Mouse (Mus musculus) midbrain, embryonic 10.5 days (tissue): Measurements from ENCODE around the gene Zfp511. TPM values are rescaled to one million over a fixed set of nuclear protein-coding genes. Genes with fewer than 3 reads are reported as not detected.

ENCODE experiments used
- DNase-seq: peaks from one replicate; pipeline ENCODE4 v3.0.0-alpha.2; 2017; ENCODE audit warnings: low spot score
- H3K27ac ChIP-seq: fragments of 300-500 bp; sonication (generic); replicated peaks from 2 replicates; pipeline ENCODE4 v1.5.1; 2016; ENCODE audit warnings: mild to moderate bottlenecking
- H3K27me3 ChIP-seq: fragments of 300-500 bp; sonication (generic); 2 replicates; pipeline ENCODE4 v1.6.1; 2016; ENCODE audit warnings: low read depth, mild to moderate bottlenecking; ENCODE audit not compliant: poor library complexity, severe bottlenecking
- H3K36me3 ChIP-seq: fragments of 300-500 bp; sonication (generic); 2 replicates; pipeline ENCODE4 v1.6.1; 2016; ENCODE audit warnings: mild to moderate bottlenecking, moderate library complexity
- H3K4me1 ChIP-seq: fragments of 300-500 bp; sonication (generic); 2 replicates; pipeline ENCODE4 v1.6.1; 2016
- H3K4me3 ChIP-seq: fragments of 300-500 bp; sonication (generic); 2 replicates; pipeline ENCODE4 v1.5.1; 2016; ENCODE audit warnings: mild to moderate bottlenecking, moderate library complexity
- H3K9me3 ChIP-seq: fragments of 300-500 bp; sonication (generic); replicated peaks from 2 replicates; pipeline ENCODE4 v1.6.1; 2016; ENCODE audit warnings: mild to moderate bottlenecking
- WGBS: fragments of 180-500 bp; shearing (Covaris S2); methylation state at CpG from one replicate; pipeline ENCODE4 v1.1.7; 2016; 5-methylcytosine and 5-hydroxymethylcytosine counted together
- microRNA-seq: library from miRNA; unstranded; fragments of <30 nt; microRNA quantifications from one replicate; pipeline ENCODE4, GENCODE M21; 2017
- polyA plus RNA-seq: library from polyadenylated mRNA; unstranded; fragments of >200 nt; fragmentation: Nextera tagmentation; extraction: Ambion mirVana; gene quantifications from 2 replicates; pipeline ENCODE4 v1.2.1, GENCODE M21; 2016

The Zfp511 gene
- polyA plus RNA-seq, 1 experiment from 2014 or later = 43.8 TPM

- no peaks in the 10 kb centered on the region for H3K36me3 ChIP-seq
- peaks cover 35% of the 10 kb centered on the region for H3K4me1 ChIP-seq
- H3K27me3 ChIP-seq = peaks cover 53% of the 10 kb centered on the region
- no peaks in the 10 kb centered on the region for H3K9me3 ChIP-seq
- DNase-seq = no peak
- peak overlapping the region; percentile 49 for H3K4me3 ChIP-seq
- 14% methylated on average over 20 of the region's 20 CpGs for WGBS
- 0 out of 2 replicates have a peak overlapping the region, but pooled peaks have one; percentile 1 for H3K27ac ChIP-seq
Observed at GRCm38 (mm10) chr7:140081408-140082241, 45.4 kb downstream of the Zfp511 start.

GRCm38 (mm10) chr7:140082242-140082678, 46.1 kb downstream of the Zfp511 start, which contains the start of gene Caly:
TSS of gene Caly (minus strand) at chr7:140082548.
- H3K4me1 ChIP-seq = peaks cover 35% of the 10 kb centered on the region
- DNase-seq = peak; percentile 81
- peaks cover 53% of the 10 kb centered on the region for H3K27me3 ChIP-seq
- H3K36me3 ChIP-seq = no peaks in the 10 kb centered on the region
- 0 out of 2 replicates have a peak within 1 kb of the TSS, but pooled peaks have one; percentile 1 for H3K27ac ChIP-seq
- WGBS = 6% methylated on average over 18 of the region's 18 CpGs
- H3K4me3 ChIP-seq = peak within 1 kb of the TSS; percentile 49
- H3K9me3 ChIP-seq = no peaks in the 10 kb centered on the region

Small RNA genes within 50 kb of the gene (microRNA-seq; reads per million reads assigned to microRNA genes)
- gene Mir7062 = 1.2 reads per million

Other genes with a start within 250 kb of the Zfp511 start
- gene Adgra1, start 202.2 kb upstream of the Zfp511 start, polyA plus RNA-seq = 9.1 and 17.1 TPM in 2 replicates
- 0.31 and 0.35 TPM in 2 replicates for gene Kndc1, start 141.7 kb upstream of the Zfp511 start, polyA plus RNA-seq
- 0.16 TPM in 1 of 2 replicates, not detected in the other for gene Utf1, start 92.6 kb upstream of the Zfp511 start, polyA plus RNA-seq
- gene 6430531B16Rik, start 57.6 kb upstream of the Zfp511 start, polyA plus RNA-seq = 0.74 and 1.1 TPM in 2 replicates
- gene Adam8, start 43.8 kb upstream of the Zfp511 start, polyA plus RNA-seq = 2.5 and 2.7 TPM in 2 replicates
- gene Tubgcp2, start 278 bp downstream of the Zfp511 start, polyA plus RNA-seq = 74.0 and 80.0 TPM in 2 replicates
- 5.1 and 16.6 TPM in 2 replicates for gene Msx3, start 12.7 kb downstream of the Zfp511 start, polyA plus RNA-seq
- gene Caly, start 46.2 kb downstream of the Zfp511 start, polyA plus RNA-seq = 2.0 and 4.7 TPM in 2 replicates
- gene Prap1, start 57.0 kb downstream of the Zfp511 start, polyA plus RNA-seq = not detected in 2 replicates
- 10.9 and 12.8 TPM in 2 replicates for gene Fuom, start 66.0 kb downstream of the Zfp511 start, polyA plus RNA-seq
- gene Paox, start 79.4 kb downstream of the Zfp511 start, polyA plus RNA-seq = 15.8 and 18.5 TPM in 2 replicates
- gene Echs1, start 80.1 kb downstream of the Zfp511 start, polyA plus RNA-seq = 157 and 161 TPM in 2 replicates
- gene Mtg1, start 101.2 kb downstream of the Zfp511 start, polyA plus RNA-seq = 32.6 TPM in 2 replicates
- 0.49 and 0.79 TPM in 2 replicates for gene Sprn, start 118.5 kb downstream of the Zfp511 start, polyA plus RNA-seq
- not detected in 2 replicates for gene Olfr522, start 128.4 kb downstream of the Zfp511 start, polyA plus RNA-seq
- not detected in 2 replicates for gene Olfr523, start 136.8 kb downstream of the Zfp511 start, polyA plus RNA-seq
- not detected in 2 replicates for gene Olfr524, start 169.6 kb downstream of the Zfp511 start, polyA plus RNA-seq
- not detected in 2 replicates for gene Cd163l1, start 181.9 kb downstream of the Zfp511 start, polyA plus RNA-seq
- not detected in 2 replicates for gene 5830411N06Rik, start 210.9 kb downstream of the Zfp511 start, polyA plus RNA-seq